Mouse (Mus musculus) stomach, postnatal 0 days (tissue): Measurements from ENCODE around the gene Slc5a3. TPM values are rescaled to one million over a fixed set of nuclear protein-coding genes. Genes with fewer than 3 reads are reported as not detected.

Source experiments
- ATAC-seq: fragments of 200-750 bp; cut with Nextera tagmentation; 2 replicates; pipeline ENCODE4 v1.8.0; 2017; ENCODE audit not compliant: low FRiP score, low TSS enrichment
- DNase-seq: peaks from one replicate; pipeline ENCODE4 v3.0.0-alpha.2; 2016; ENCODE audit warnings: low spot score
- H3K27ac ChIP-seq: fragments of 300-500 bp; sonication (generic); replicated peaks from 2 replicates; pipeline ENCODE4 v1.5.1; 2014; ENCODE audit warnings: mild to moderate bottlenecking, control low read depth
- H3K27me3 ChIP-seq: fragments of 300-500 bp; sonication (generic); 2 replicates; pipeline ENCODE4 v1.6.1; 2014; ENCODE audit warnings: low read length; ENCODE audit not compliant: control insufficient read depth, insufficient read depth
- H3K36me3 ChIP-seq: fragments of 300-500 bp; sonication (generic); 2 replicates; pipeline ENCODE4 v1.6.1; 2014; ENCODE audit warnings: low read length, mixed read lengths; ENCODE audit not compliant: control insufficient read depth, insufficient read depth
- H3K4me1 ChIP-seq: fragments of 300-500 bp; sonication (generic); replicated peaks from 2 replicates; pipeline ENCODE4 v1.6.1; 2014; ENCODE audit warnings: antibody characterized with exemption; ENCODE audit not compliant: control insufficient read depth, insufficient read depth
- H3K4me2 ChIP-seq: fragments of 300-500 bp; sonication (generic); replicated peaks from 2 replicates; pipeline ENCODE4 v1.6.1; 2014; ENCODE audit warnings: low read depth, mild to moderate bottlenecking, control low read depth, moderate library complexity
- H3K4me3 ChIP-seq: fragments of 300-500 bp; sonication (generic); 2 replicates; pipeline ENCODE4 v1.5.1; 2014; ENCODE audit warnings: low read depth, low read length, control low read depth
- H3K9ac ChIP-seq: fragments of 300-500 bp; sonication (generic); 2 replicates; pipeline ENCODE4 v1.6.1; 2014; ENCODE audit warnings: mild to moderate bottlenecking, low read length, control low read depth, mixed read lengths
- H3K9me3 ChIP-seq: fragments of 300-500 bp; sonication (generic); 2 replicates; pipeline ENCODE4 v1.6.1; 2016; ENCODE audit warnings: low read length; ENCODE audit not compliant: control insufficient read depth
- CTCF ChIP-seq: IDR thresholded peaks from 2 replicates; pipeline ENCODE4 v1.5.1; 2016; ENCODE audit warnings: antibody characterized with exemption, low read depth, mild to moderate bottlenecking, moderate library complexity
- EP300 ChIP-seq: optimal IDR thresholded peaks from 2 replicates; pipeline ENCODE3; 2016; ENCODE audit warnings: antibody characterized with exemption
- WGBS: fragments of 180-500 bp; shearing (Covaris S2); extraction: QIAGEN DNeasy Blood & Tissue Kit; methylation state at CpG from one replicate; pipeline ENCODE4 v1.1.7; 2014; 5-methylcytosine and 5-hydroxymethylcytosine counted together
- polyA plus RNA-seq: library from polyadenylated mRNA; unstranded; fragments of >200 nt; fragmentation: Nextera tagmentation; extraction: Ambion mirVana; gene quantifications from 2 replicates; pipeline ENCODE4 v1.2.1, GENCODE M21; 2015

Gene Slc5a3
- polyA plus RNA-seq, 1 experiment from 2014 or later, result 1.9 TPM

GRCm38 (mm10) chr16:92120899-92121531, 62.9 kb downstream of the Slc5a3 start:
- ATAC-seq, result no peak
- TF ChIP-seq EP300 (no peak), CTCF (no peak)
- no peak overlapping the region for H3K27ac ChIP-seq
- H3K27me3 ChIP-seq, result no peaks in the 10 kb centered on the region
- DNase-seq, result no peak
- H3K4me1 ChIP-seq, result no peaks in the 10 kb centered on the region
- H3K4me3 ChIP-seq, result no peak overlapping the region
- no peak overlapping the region for H3K4me2 ChIP-seq
- H3K36me3 ChIP-seq, result no peaks in the 10 kb centered on the region
- no peak overlapping the region for H3K9ac ChIP-seq
- H3K9me3 ChIP-seq, result no peaks in the 10 kb centered on the region
- WGBS, result 82% methylated on average over 17 of the region's 17 CpGs

- ATAC-seq, result no peak
- Histone ChIP-seq H3K4me2 (no peak overlapping the region), H3K4me1 (no peaks in the 10 kb centered on the region), H3K9ac (no peak overlapping the region), H3K27ac (no peak overlapping the region), H3K4me3 (no peak overlapping the region), H3K9me3 (no peaks in the 10 kb centered on the region), H3K36me3 (no peaks in the 10 kb centered on the region), H3K27me3 (no peaks in the 10 kb centered on the region)
- DNase-seq, result no peak
- TF ChIP-seq CTCF (no peak), EP300 (no peak)
- WGBS, result 42% methylated on average over 4 of the region's 4 CpGs
Measured at GRCm38 (mm10) chr16:92127226-92127625, 69.1 kb downstream of the Slc5a3 start.

- ATAC-seq, result no peak
- DNase-seq, result no peak
- TF ChIP-seq CTCF (no peak), EP300 (no peak)
Measured at GRCm38 (mm10) chr16:92127666-92128065, 69.5 kb downstream of the Slc5a3 start.

GRCm38 (mm10) chr16:92129843-92130242, 71.7 kb downstream of the Slc5a3 start:
- Histone ChIP-seq H3K4me3 (no peak overlapping the region), H3K27ac (no peak overlapping the region), H3K36me3 (no peaks in the 10 kb centered on the region), H3K9me3 (no peaks in the 10 kb centered on the region), H3K4me1 (no peaks in the 10 kb centered on the region), H3K27me3 (no peaks in the 10 kb centered on the region), H3K9ac (no peak overlapping the region), H3K4me2 (no peak overlapping the region)
- ATAC-seq, result no peak
- TF ChIP-seq EP300 (no peak), CTCF (no peak)
- DNase-seq, result no peak
- 92% methylated on average over 8 of the region's 8 CpGs for WGBS

More at GRCm38 (mm10) chr16:92127666-92128065, 69.5 kb downstream of the Slc5a3 start:
- H3K4me2 ChIP-seq, result no peak overlapping the region
- H3K9me3 ChIP-seq, result no peaks in the 10 kb centered on the region
- no peaks in the 10 kb centered on the region for H3K36me3 ChIP-seq
- H3K4me1 ChIP-seq, result no peaks in the 10 kb centered on the region
- WGBS, result 73% methylated on average over 5 of the region's 5 CpGs
- no peak overlapping the region for H3K9ac ChIP-seq
- H3K27me3 ChIP-seq, result no peaks in the 10 kb centered on the region
- no peak overlapping the region for H3K27ac ChIP-seq
- no peak overlapping the region for H3K4me3 ChIP-seq

GRCm38 (mm10) chr16:92132511-92132910, 74.4 kb downstream of the Slc5a3 start:
- H3K9me3 ChIP-seq, result no peaks in the 10 kb centered on the region
- TF ChIP-seq EP300 (no peak), CTCF (no peak)
- no peaks in the 10 kb centered on the region for H3K4me1 ChIP-seq
- H3K4me3 ChIP-seq, result no peak overlapping the region
- no peak overlapping the region for H3K9ac ChIP-seq
- no peaks in the 10 kb centered on the region for H3K27me3 ChIP-seq
- no peak for DNase-seq
- H3K27ac ChIP-seq, result no peak overlapping the region
- ATAC-seq, result no peak
- WGBS, result 79% methylated on average over 4 of the region's 4 CpGs
- H3K4me2 ChIP-seq, result no peak overlapping the region
- H3K36me3 ChIP-seq, result no peaks in the 10 kb centered on the region

- TF ChIP-seq EP300 (no peak), CTCF (no peak)
- no peaks in the 10 kb centered on the region for H3K9me3 ChIP-seq
- no peak overlapping the region for H3K27ac ChIP-seq
- no peak overlapping the region for H3K4me2 ChIP-seq
- ATAC-seq (no peak), DNase-seq (no peak)
- no peak overlapping the region for H3K4me3 ChIP-seq
- H3K4me1 ChIP-seq, result no peaks in the 10 kb centered on the region
- H3K36me3 ChIP-seq, result no peaks in the 10 kb centered on the region
- H3K9ac ChIP-seq, result no peak overlapping the region
- WGBS, result 83% methylated on average over 11 of the region's 11 CpGs
- no peaks in the 10 kb centered on the region for H3K27me3 ChIP-seq
Measured at GRCm38 (mm10) chr16:92134148-92134764, 76.1 kb downstream of the Slc5a3 start.
